Mouse (Mus musculus): ENCODE data around the gene Gnb1l.

Gene Gnb1l

DNA sequence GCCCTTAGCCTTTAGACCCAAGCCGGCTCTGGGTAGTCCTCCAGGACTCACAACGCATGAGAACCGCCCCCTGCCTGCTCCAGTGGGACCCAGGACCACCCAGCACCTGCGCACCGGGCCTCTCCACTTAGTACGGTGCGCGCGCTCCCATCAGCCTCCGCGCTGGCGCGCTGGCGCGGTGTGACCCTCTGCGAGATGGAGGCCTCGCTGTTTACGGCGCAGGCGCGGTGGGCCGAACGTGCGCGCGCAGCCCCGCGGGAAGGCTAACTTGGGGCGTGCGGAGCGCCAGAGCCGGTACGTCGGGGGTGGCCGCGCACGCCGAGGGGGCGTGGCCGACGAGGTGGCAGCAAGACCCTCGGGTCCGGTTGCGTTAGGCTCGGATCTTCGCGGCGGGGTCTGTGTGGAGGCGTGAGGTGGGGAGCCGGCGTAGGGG is at the start of gene Gnb1l, which contains the start of gene Rtl10:
TSS of gene Gnb1l (plus strand) at position 156 of the 433 bp plus-strand sequence.
TSS of gene Rtl10 (plus strand) at position 344 of the 433 bp plus-strand sequence.
- DNase-seq, result peak; percentile 97

DNA sequence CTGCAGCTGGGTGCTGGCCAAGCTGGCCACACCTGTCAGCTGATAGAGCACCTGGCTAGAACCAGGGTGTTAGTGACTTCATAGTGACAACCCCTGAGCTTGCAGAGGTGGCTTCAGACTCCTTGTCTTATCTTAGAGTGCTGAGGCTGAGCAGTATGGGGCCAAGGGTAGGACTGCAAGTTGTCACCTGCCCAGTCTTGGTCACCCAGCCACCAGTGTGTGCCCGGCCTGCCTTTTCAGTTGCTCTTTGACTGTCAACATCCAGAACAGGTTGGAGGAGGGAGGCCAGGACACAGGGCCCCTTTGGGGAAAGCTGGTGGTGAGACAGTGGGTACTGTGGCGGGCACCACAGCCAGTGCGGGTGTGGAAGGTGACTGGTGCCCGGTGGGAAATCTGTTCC is 49.5 kb upstream of the Gnb1l start:
- no peak for DNase-seq

DNA sequence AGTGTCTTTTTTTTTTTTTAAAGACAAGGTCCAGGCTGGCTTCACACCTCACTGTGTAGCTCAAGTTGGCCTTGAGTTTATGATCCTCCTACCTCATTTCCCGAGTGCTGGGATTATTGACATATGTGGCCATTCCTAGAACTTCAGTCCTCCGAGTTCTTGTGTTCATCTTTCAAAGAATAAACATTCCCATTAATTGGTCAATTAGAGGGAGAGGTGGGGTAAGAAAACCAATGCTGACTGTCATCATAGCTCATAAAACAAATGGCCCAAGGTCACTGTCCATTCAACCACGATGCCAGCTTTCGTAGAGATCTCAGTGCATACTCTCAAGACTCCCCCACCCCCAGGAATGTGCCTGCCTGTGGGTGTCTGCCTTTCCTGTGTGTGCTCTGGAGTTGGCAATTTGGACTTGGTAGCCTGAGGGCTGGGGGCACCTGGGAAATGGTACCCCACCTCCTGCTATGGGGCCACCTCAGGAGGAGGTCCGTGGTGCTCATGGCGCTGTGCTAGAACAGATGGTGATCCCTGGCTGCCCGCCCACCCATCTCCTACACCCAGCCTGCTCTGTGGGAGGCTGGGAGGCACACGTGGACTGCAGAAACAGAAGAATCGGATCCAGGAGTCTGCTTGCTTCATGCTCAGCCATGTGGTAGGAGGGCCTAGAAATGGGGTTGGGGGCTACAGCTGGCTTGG is 46.9 kb upstream of the Gnb1l start:
- no peak for DNase-seq

DNA sequence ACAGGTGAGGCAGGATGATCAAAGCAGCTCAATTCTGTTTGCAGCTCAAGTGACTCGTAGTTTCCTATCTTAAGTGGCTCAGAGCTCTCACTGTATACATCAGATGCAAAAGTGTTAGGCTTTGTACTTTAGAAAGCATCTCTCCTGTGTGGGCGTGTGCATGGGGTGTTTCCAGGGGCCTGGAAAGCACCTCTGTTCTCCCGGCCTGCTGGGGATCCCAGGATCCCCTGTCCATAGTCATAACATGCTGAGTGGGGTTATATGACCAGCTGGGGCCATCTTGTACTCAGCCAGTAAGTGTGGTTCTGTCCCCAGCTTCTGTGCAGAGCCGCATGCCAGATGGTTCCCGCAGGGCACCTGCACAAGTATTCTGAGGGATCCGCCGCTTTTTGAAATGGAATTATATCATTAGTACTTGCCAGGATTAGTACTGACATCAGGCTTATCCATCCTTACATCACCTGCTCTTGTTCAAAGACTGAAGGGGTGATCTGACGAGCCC is 46.1 kb upstream of the Gnb1l start:
- no peak for DNase-seq

DNA sequence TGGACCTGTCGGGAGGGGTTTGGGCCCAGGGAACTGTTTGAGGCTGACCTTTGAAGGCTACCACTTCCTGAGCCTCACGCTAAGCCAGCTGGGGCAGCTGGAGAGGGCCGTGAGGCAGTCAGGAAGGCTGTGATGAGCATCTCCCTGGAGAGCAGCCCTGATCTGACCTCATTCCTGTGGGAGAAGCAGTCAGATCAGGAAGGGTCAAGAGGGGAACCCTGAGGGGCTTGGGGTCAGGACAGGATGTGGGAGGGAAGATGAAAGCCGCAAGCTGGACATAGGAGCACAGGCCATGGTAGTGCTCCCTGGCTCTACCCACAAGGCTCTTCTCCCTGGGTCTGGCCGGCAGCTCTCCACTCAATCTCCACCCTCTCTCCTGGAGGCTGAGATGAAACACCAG is 44.7 kb upstream of the Gnb1l start:
- no peak for DNase-seq

DNA sequence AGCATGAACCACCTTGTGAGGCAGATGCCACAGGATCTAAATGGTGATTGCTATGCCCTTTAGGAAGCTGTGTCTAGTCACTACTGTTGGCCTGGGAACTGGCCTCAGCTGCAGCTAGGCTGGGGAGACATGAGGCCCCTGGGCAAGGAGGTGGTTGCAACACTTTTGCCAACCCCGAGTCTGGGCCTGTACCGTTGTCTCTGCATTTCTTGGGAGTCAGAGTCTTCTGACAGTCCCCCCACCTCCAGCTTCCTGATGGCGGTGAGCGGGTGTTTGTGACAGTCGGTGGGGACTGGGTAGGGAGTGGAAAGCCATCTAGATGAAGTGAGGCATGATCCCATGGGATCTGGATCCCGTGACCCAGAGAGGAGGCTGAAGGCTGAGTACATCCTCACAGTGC is 43.1 kb upstream of the Gnb1l start:
- DNase-seq, result no peak

DNA sequence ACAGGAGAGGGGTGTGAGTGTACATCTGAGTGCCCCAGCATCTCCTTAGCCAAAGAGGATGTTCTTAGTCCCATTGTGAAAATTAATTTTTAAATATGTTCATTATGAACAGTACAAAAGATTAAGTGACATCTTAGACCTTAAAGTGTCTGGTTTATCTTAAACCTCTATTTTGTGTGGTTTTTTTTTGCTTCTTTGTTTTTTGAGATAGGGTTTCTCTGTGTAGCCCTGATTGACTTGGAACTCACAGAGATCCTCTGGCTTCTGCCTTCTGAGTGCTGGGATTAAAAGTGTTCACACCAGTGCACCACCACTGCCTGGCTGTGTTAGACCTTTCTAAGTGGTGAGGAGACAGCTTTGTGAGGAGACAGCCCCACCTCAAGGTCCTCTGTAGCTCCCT is 39.9 kb upstream of the Gnb1l start:
- no peak for DNase-seq

DNA sequence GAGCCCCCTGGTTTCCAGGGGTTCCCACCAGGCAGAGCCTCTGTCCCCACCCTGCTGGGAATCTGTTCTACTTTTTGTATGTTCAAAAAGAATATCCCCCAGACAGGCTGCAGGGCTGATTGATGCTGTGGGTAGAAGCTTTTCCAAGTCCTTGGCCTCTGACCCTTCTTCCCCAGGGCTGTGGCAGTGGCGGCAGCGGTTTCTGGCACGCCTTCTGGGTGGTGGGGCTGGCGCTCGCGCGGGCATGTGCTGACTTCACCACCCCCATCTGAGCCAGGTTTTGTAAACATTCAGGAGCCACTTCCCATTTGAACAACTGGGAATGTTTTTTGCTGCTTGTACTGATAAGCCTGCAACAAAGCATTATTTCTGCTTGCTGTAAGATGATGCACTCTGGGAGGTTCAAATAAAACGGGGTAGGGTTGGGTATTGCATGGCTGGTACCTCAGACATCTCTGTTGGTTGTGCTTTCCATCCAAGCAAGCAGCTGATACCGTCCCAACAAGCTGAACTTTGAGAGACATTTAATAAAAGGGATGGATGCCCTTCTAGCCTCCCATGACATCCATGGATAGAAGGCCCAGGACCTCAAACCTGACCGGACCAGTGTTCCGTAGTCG is 39.1 kb upstream of the Gnb1l start:
- peak; percentile 38 for DNase-seq

DNA sequence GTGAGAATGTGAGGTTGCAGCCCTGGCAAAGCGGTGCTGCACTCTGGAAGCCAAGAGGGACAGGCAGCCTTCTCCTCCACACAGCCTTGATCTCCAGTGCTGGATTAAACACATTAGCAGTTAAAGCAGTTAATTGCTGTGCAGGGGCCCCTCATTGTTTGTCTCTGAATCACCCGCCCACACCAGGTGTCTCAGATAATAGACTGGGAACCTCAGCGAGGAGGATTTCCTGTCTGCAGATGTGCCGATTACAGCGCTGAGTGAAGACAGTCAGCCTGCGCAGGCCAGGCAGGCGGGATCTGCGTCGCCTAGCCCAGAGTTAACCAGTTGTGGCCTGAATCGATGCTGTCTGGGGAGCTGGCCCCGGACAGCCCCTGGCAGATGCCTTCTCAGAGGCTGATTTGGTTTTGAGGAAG is 38.5 kb upstream of the Gnb1l start:
- DNase-seq, result peak; percentile 65

DNA sequence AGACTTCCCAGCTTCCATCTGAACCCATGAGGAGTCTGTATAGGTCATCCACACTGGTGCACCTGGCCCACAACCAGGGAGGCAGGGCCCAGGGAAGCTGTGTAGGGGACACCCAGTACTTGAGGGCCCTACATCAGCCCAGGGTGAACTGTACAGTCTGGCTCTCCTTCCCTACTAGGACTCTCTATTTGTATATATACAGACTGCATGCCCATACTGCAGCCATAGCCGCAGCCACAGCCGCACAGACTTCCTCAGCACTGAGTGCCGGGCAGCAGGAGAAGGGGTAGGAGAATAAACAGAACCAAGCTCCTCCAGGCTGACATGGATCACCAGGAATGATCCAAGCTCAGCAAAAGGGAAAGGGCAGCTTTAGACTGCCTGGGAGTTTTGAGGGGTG is 37.7 kb upstream of the Gnb1l start:
- no peak for DNase-seq

DNA sequence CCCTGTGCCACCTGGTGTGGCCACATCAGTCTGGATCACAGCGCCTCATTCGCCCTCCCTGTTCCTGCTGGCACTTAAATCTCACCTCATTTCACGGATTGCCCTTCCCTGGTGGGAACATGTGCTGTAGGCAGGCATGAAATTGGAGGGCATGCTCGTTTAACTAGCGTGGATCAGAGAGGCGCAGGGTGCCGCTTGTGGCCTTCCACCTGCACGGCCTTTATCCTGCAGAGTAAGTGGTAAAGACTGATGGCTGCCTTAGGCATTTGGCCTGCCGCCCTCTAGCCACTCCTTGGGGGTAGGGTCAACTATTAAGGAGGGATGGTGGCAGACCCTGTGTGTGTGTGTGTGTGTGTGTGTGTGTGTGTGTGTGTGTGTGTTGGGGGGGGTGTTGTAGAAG is 36.5 kb upstream of the Gnb1l start:
- no peak for DNase-seq

DNA sequence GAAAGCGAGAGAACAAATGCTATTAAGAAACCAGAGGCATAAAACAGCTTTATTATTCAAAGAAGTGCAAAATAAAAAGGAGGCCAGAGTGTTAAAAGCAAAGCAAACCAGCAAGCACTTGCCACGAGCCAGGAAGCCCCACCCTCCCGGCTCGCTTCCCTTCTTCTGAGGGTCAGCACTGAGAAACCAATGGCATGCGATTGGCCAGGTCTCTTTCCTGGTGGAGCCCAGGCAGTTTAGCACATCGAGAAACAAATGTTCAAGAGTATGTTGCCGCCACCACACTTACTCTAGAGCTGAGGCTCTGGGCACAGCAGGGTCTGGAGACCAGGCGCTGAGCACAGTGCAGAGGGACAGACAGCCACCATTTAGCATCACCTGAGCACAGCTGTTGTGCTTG is 35.9 kb upstream of the Gnb1l start:
- DNase-seq, result no peak

DNA sequence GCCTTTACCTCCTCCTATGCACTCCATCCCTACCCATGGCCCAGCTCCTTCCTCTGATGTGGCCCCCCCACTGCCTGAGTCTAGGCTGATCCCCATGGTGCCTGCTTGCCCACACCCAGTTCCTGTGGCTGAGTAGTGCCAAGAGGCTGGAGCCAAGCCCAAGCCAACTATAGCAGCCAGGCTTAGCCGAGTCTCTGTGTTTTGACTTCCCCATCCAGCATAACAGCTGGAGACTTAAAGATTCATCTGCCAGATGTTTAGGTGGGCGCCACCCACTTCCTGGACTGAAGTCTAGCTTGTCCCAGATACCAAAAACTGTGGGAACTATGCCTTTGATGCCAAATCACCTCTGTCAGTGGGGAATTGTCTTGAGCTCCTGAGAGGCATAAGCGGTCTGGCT is 34.2 kb upstream of the Gnb1l start:
- DNase-seq, result no peak

DNA sequence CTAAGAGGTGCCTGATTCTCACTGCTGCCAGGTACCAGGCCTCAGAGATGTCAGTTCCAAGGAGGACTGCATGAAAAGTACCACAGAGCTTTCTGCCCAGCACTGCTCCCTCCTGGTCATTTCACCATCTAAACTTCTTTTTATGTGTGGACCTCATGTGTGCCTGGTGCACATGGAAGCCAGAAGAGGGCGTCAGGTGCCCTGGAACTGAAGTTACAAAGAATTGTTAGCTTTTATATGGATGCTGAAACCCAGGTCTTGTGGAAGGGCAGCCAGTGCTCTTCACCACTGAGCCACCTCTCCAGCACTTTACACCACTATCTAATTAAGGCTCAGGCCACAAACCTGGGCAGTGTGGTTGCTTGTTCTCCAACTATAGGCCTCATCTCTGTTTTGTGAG is 27.7 kb upstream of the Gnb1l start:
- DNase-seq, result no peak

DNA sequence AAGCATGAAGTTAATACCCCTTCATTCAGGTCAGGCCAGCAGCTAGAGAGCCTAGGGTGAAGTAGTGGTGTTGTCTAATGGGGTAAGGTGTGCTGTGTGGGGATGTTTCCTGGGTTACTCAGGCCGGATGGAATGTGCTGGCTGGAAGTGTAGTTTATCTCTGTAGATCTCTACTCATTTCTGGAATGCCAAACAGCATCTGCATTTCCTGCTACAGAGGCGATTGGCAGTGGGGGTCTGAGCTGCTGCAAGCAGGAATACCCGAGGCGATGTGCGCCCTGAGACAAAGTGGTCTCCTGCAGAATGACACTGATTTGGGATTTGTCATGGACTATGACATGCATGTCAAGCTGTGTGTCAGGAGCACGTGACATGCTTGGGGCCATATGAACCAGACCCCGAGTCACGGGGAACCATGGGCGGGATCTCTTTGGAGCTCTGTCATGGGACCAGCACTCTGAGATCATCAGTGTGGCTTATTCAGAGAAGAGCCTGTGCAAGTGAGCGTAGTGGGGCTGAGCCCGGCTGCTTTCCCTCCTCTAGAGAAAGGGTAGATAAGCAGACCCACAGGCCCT is 27.0 kb upstream of the Gnb1l start:
- DNase-seq, result no peak

DNA sequence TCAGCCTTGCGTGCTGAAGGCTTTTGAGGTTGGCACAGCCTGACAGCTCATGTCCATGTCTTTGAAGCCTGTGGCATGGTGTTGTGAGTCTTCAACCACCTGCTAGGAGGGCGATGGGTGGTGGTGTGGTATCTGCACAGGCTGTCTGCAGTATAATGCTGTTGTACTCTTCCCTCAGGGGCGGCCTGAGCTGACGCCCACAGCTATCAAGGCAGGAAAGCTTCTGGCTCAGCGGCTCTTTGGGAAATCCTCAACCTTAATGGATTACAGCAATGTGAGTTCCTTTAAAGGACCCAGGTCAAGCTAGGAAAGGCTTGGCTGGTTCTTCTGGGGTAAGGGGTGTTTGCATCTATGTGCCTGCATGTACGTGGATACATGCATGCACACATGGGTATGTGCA is 26.5 kb upstream of the Gnb1l start:
- no peak for DNase-seq

DNA sequence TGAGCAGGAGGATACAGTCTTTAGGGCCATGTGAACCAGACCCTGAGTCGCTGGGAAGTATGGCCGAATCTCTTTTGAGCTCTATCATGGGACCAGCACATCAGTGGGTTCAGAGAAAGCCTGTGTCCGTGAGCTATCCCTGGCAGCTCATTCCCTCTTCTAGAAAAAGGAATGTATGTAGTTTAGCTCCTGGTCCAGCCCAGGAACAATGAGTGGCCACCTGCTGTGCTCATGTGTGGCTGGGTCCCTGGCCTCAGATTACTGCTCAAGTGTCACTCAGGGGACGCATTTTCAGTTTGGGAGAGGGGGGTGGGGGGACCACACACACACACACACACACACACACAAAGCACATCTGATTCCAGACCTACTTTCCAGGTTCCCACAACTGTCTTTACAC is 26.1 kb upstream of the Gnb1l start:
- no peak for DNase-seq

DNA sequence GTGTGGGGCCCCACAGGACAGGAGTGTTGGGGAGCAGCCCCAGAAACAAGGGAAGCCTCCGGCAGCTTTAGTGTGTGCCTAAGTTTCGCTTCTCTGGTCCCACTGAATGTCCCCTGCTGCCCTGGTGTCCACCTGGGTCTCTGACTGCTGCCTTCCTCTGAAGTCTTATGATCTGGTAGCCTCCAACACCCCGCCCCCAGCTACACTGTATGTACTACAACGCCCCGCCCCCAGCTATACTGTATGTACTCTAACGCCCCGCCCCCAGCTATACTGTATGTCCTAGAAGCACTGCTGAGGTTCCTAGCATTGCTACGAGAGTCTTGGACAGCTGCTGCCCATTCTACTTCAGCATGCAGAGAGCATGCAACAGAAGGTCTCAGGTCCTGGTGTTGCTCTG is 25.5 kb upstream of the Gnb1l start:
- no peak for DNase-seq

DNA sequence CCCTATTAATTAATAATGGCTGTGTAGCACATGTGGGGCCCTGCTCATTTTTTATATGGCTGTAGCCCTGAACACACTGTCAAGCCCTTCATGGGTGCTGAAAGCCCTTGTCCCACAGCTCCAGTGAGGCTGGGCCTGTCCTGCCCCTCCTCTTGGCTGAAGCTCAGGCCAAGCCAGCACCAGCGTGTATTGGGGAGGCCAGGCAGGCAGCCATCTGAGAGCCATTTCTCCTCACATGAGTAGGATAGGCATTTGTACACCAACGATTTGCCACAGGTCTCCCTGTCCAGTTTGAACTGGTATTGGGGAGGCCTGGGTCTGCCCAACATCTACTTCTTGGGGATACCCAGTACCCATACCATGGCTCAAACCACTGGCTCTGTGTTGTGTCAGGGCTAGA is 24.5 kb upstream of the Gnb1l start:
- DNase-seq, result no peak

DNA sequence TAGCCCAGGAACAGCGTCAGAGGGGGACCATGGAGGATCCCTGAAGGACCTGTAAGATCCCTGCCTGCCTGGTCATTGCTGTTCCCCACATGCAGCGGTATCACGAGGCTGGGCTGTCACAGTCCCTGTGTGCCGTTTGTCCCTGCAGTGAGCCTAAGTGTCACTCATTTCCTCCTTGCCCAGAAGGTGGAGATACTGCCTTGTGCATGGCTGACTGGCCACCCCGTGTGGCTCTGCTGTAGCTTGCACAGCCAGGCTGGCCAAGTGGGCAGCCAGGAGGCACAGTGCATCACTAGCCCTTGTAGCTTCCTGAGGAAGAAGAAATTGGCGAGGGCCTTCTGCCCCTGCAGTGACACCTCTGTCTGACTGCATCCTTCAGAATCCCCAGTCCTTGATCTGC is 20.5 kb upstream of the Gnb1l start:
- no peak for DNase-seq

DNA sequence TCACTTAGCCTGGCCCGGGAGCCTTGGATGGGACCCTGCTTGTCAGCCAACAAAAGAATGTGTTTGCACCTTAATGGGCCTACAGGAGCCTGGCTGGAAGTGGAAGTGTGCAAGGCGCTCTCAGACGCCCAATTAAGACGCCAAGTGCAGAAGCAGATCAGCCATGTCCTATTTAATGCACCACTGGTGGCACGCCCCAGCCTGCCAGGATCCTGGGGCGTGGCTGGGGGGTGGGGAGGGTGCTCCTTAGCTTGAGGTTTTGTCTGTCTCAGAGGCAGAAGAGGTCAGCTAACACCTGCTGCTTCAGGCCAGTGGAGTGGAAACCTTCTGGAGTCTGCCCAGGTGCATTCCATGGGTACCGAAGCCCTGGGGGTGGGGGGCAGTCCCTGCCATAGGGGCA is 18.8 kb upstream of the Gnb1l start:
- no peak for DNase-seq

DNA sequence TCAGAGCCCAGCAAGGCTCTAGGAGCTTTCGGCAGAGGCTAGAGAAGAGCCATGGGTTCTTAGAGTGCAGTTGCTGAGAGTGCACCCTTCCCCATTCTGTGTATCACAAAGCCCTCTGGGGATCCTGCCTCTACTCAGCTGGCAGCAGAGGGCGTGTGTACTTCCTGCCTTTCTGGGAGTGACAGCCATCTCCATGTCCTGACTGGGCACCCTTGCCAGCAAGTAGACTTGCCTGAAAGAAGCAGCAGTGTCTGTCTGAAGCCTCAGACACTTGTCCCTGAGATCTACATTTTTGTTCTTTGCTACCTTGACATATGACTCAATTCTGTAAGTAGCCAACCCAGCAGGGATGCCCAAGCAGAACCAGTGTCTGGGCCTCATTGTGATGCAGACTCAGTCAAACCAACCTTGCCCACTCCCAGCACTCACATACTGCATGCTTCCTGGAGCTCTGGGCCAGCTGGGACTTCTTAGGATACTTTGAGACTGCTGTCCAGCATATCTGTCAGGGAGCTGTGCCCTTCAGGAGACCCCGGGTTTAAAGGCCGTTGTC is 17.5 kb upstream of the Gnb1l start:
- no peak for DNase-seq

DNA sequence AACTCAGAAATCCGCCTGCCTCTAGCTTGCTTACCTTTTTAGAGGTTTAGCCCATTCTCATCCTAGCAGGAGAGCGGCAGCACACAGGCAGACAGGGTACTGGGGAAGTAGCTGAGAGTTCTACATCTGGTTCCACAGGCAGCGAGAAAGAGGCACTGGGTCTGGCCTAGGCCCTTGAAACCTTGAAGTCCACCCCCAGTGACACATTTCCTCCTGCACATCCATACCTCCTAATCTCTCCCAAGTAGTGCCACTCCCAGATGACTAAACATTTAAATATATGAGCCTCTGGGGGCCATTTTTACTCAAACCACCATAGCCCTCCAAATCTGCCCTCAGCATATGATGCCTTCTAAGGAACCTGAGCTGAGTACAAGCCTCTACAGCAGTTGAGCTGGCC is 16.1 kb upstream of the Gnb1l start:
- no peak for DNase-seq

DNA sequence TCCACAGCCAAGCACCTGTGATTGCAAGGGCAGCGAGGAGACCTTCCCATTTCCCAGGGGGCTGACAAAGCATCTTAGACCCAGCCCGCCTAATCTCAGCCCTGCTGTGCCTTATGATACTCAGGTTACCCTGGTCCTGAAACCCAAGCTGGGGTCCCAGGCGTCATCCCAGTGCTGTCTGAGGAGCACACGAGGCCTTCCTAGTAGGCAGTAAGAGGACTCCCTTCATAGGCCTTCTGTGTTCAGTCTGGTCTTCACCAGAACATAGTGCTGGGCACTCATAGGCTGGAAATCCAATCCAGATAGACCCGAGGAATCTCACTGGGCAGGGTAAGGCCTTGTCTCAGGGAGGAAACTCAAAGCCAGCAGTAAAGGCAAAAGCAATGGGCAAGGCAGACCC is 14.7 kb upstream of the Gnb1l start:
- DNase-seq, result no peak
